Mouse (Mus musculus): ENCODE measurements around the gene Hgfac. TPM values are rescaled to one million over a fixed set of nuclear protein-coding genes. Genes with fewer than 3 reads are reported as not detected.

Hgfac gene
- polyA plus RNA-seq, 1 experiment: 9.1 TPM

- 80% methylated on average over 5 of the region's 5 CpGs for WGBS
- Histone ChIP-seq H3K36me3 (ENCODE audit: control insufficient read depth, insufficient read depth, low read length) (peaks cover 16% of the 10 kb centered on the region), H3K27me3 (ENCODE audit: control insufficient read depth, insufficient read depth, low read length) (no peaks in the 10 kb centered on the region), H3K4me3 (ENCODE audit: extremely low read depth, insufficient read depth, insufficient read length) (no peak overlapping the region), H3K4me1 (ENCODE audit: control insufficient read depth, insufficient read depth, insufficient read length) (no peaks in the 10 kb centered on the region), H3K27ac (ENCODE audit: insufficient read depth, low read length) (no peak overlapping the region)
- DNase-seq (ENCODE audit: low read depth in 1 of 2, low spot score in 2 of 2): no peak
- TF ChIP-seq POLR2A (IDR thresholded peaks at IDR 0.05; ENCODE audit: low read depth, low read length) (no peak), CTCF (IDR thresholded peaks at IDR 0.05; ENCODE audit: extremely low read depth, insufficient read depth, insufficient read length, insufficient replicate concordance) (no peak)
Measured at GRCm38 (mm10) chr5:35089614-35089963, 48.3 kb downstream of the Hgfac start.

- peaks cover 27% of the 10 kb centered on the region for H3K36me3 ChIP-seq (ENCODE audit: control insufficient read depth, insufficient read depth, low read length)
Measured at GRCm38 (mm10) chr5:35091636-35092035, 50.3 kb downstream of the Hgfac start.

More at GRCm38 (mm10) chr5:35091636-35092035, 50.3 kb downstream of the Hgfac start:
- no peak for TF ChIP-seq CTCF (IDR thresholded peaks at IDR 0.05; ENCODE audit: extremely low read depth, insufficient read depth, insufficient read length, insufficient replicate concordance)
- no peak for TF ChIP-seq POLR2A (IDR thresholded peaks at IDR 0.05; ENCODE audit: low read depth, low read length)
- no peak overlapping the region for H3K27ac ChIP-seq (ENCODE audit: insufficient read depth, low read length)
- no peaks in the 10 kb centered on the region for H3K27me3 ChIP-seq (ENCODE audit: control insufficient read depth, insufficient read depth, low read length)
- H3K4me3 ChIP-seq (ENCODE audit: extremely low read depth, insufficient read depth, insufficient read length): no peak overlapping the region
- 91% methylated on average over 3 of the region's 3 CpGs for WGBS
- no peak for DNase-seq (ENCODE audit: low read depth in 1 of 2, low spot score in 2 of 2)
- H3K4me1 ChIP-seq (ENCODE audit: control insufficient read depth, insufficient read depth, insufficient read length): no peaks in the 10 kb centered on the region

Other genes with a start within 250 kb of the Hgfac start
- 3.3 TPM in 2 replicates for gene Msantd1, start 133.5 kb upstream of the Hgfac start, polyA plus RNA-seq (2012; rRNA removed)
- gene Rgs12, start 92.1 kb upstream of the Hgfac start, polyA plus RNA-seq (2012; rRNA removed): 27.8 and 30.1 TPM in 2 replicates
- gene Dok7, start 15.3 kb downstream of the Hgfac start, polyA plus RNA-seq (2012; rRNA removed): 0.31 and 0.54 TPM in 2 replicates
- 12.6 and 14.9 TPM in 2 replicates for gene Lrpap1, start 64.3 kb downstream of the Hgfac start, polyA plus RNA-seq (2012; rRNA removed)
- gene Adra2c, start 236.8 kb downstream of the Hgfac start, polyA plus RNA-seq (2012; rRNA removed): 0.28 and 0.97 TPM in 2 replicates

Data from spleen, adult 2 months (tissue).